Mouse (Mus musculus) adrenal gland, postnatal 10 days (tissue): ENCODE measurements at regions not wholly inside any gene's neighbourhood (a gene's known extent, or its start where the extent isn't known, plus 50 kb on each side); places are given as distances from the start of the nearest gene placed in this dataset.

Experiments
- DNase-seq: peaks from one replicate; pipeline ENCODE4 v3.0.0; 2021; ENCODE audit warnings: mixed read lengths

DNA sequence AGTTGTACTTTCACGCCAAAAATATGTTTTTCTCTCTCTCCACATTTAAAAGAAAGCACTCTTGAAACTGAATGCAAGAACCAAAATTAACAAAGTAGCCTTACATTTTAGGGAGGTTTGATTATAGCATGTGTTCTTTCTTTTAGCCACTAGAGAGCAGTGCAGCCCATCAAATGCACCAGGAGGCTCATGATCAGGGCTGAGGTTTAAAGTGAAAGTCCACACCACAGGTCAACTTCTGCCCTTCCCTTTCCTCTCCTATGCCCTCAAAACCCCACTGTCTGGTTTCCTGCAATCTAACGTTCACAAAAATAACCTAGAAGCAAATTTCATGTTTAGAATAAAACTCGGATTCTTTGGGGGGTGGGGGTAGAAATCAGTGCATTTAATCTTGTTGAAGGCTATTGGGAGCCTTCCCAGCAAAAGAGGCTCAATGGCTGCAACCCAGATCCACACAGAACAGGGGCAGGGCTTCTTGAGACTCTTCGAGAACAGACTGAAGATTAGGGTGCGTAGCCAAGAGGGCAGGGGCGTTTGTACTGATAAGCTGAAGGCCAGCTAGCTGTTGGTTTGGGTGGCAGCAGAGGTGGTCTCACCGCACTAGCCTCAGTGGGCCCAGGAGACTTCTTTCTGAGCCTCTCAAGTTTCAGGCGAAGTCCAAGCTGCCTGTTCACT, 59.3 kb upstream of the Zfp770 start:
- DNase-seq = peak; percentile 49

DNA sequence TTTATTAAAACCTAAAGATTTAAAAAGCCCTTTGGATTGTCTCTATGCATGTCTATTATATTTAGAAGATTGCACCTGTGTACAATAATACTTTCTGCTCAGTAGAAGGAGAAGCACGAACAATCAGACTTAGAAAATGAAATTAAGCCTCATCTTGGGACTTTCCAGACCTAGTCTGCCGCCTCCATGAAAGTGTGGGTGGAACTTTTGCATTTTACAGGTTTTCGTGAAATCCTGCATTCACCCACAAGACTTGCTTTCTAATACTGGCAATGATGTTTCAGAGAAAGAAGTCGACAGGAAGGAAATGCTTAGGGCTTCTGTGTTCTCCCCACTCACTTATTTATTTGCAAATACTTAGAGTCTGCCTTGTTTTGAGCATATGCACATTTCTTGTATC, 58.3 kb upstream of the Zfp770 start:
- no peak for DNase-seq
